Mouse (Mus musculus) stomach, postnatal 0 days (tissue): ENCODE measurements around the gene Tmem37. TPM values are rescaled to one million over a fixed set of nuclear protein-coding genes. Genes with fewer than 3 reads are reported as not detected.

Experiments used
- ATAC-seq: fragments of 200-750 bp; cut with Nextera tagmentation; 2 replicates; pipeline ENCODE4 v1.8.0; 2017; ENCODE audit not compliant: low FRiP score, low TSS enrichment
- DNase-seq: peaks from one replicate; pipeline ENCODE4 v3.0.0-alpha.2; 2016; ENCODE audit warnings: low spot score
- H3K27ac ChIP-seq: fragments of 300-500 bp; sonication (generic); replicated peaks from 2 replicates; pipeline ENCODE4 v1.5.1; 2014; ENCODE audit warnings: mild to moderate bottlenecking, control low read depth
- H3K27me3 ChIP-seq: fragments of 300-500 bp; sonication (generic); 2 replicates; pipeline ENCODE4 v1.6.1; 2014; ENCODE audit warnings: low read length; ENCODE audit not compliant: control insufficient read depth, insufficient read depth
- H3K36me3 ChIP-seq: fragments of 300-500 bp; sonication (generic); 2 replicates; pipeline ENCODE4 v1.6.1; 2014; ENCODE audit warnings: low read length, mixed read lengths; ENCODE audit not compliant: control insufficient read depth, insufficient read depth
- H3K4me1 ChIP-seq: fragments of 300-500 bp; sonication (generic); replicated peaks from 2 replicates; pipeline ENCODE4 v1.6.1; 2014; ENCODE audit warnings: antibody characterized with exemption; ENCODE audit not compliant: control insufficient read depth, insufficient read depth
- H3K4me2 ChIP-seq: fragments of 300-500 bp; sonication (generic); replicated peaks from 2 replicates; pipeline ENCODE4 v1.6.1; 2014; ENCODE audit warnings: low read depth, mild to moderate bottlenecking, control low read depth, moderate library complexity
- H3K4me3 ChIP-seq: fragments of 300-500 bp; sonication (generic); 2 replicates; pipeline ENCODE4 v1.5.1; 2014; ENCODE audit warnings: low read depth, low read length, control low read depth
- H3K9ac ChIP-seq: fragments of 300-500 bp; sonication (generic); 2 replicates; pipeline ENCODE4 v1.6.1; 2014; ENCODE audit warnings: mild to moderate bottlenecking, low read length, control low read depth, mixed read lengths
- H3K9me3 ChIP-seq: fragments of 300-500 bp; sonication (generic); 2 replicates; pipeline ENCODE4 v1.6.1; 2016; ENCODE audit warnings: low read length; ENCODE audit not compliant: control insufficient read depth
- CTCF ChIP-seq: IDR thresholded peaks from 2 replicates; pipeline ENCODE4 v1.5.1; 2016; ENCODE audit warnings: antibody characterized with exemption, low read depth, mild to moderate bottlenecking, moderate library complexity
- EP300 ChIP-seq: optimal IDR thresholded peaks from 2 replicates; pipeline ENCODE3; 2016; ENCODE audit warnings: antibody characterized with exemption
- whole genome bisulfite sequencing: fragments of 180-500 bp; shearing (Covaris S2); extraction: QIAGEN DNeasy Blood & Tissue Kit; methylation state at CpG from one replicate; pipeline ENCODE4 v1.1.7; 2014; 5-methylcytosine and 5-hydroxymethylcytosine counted together
- polyA plus RNA-seq: library from polyadenylated mRNA; unstranded; fragments of >200 nt; fragmentation: Nextera tagmentation; extraction: Ambion mirVana; gene quantifications from 2 replicates; pipeline ENCODE4 v1.2.1, GENCODE M21; 2015

The Tmem37 gene
- polyA plus RNA-seq, 1 experiment from 2014 or later: 8.8 TPM

- Histone ChIP-seq H3K4me1 (peaks cover 5% of the 10 kb centered on the region; the same call in 1 of the 2 replicates), H3K36me3 (peaks cover 7% of the 10 kb centered on the region), H3K27me3 (no peaks in the 10 kb centered on the region), H3K4me2 (peak overlapping the region; percentile 75), H3K27ac (peak overlapping the region; percentile 96), H3K9ac (peak overlapping the region; percentile 74), H3K4me3 (peak overlapping the region; percentile 53), H3K9me3 (no peaks in the 10 kb centered on the region)
- ATAC-seq (peak; percentile 68), DNase-seq (peak; percentile 65)
- TF ChIP-seq CTCF: no peak
- no peak for TF ChIP-seq EP300
- 2% methylated on average over 24 of the region's 24 CpGs for WGBS
Observed at GRCm38 (mm10) chr1:120120141-120120968, 46.5 kb upstream of the Tmem37 start.

GRCm38 (mm10) chr1:120119389-120119788, 45.5 kb upstream of the Tmem37 start:
- Histone ChIP-seq H3K4me1 (peaks cover 5% of the 10 kb centered on the region; the same call in 1 of the 2 replicates), H3K4me2 (peak overlapping the region; percentile 75), H3K9ac (peak overlapping the region; percentile 74; the same call in 1 of the 2 replicates), H3K27ac (0 out of 2 replicates have a peak overlapping the region, but pooled peaks have one; percentile 96), H3K4me3 (peak overlapping the region; percentile 53; the same call in 1 of the 2 replicates), H3K27me3 (no peaks in the 10 kb centered on the region), H3K36me3 (peaks cover 16% of the 10 kb centered on the region), H3K9me3 (no peaks in the 10 kb centered on the region)
- 68% methylated on average over 4 of the region's 4 CpGs for WGBS
- no peak for DNase-seq
- no peak for TF ChIP-seq EP300
- TF ChIP-seq CTCF: no peak
- ATAC-seq: no peak

- Histone ChIP-seq H3K9ac (peak overlapping the region; percentile 31), H3K27ac (no peak overlapping the region), H3K4me3 (no peak overlapping the region), H3K9me3 (no peaks in the 10 kb centered on the region), H3K36me3 (peaks cover 17% of the 10 kb centered on the region), H3K27me3 (no peaks in the 10 kb centered on the region), H3K4me2 (peak overlapping the region; percentile 75), H3K4me1 (peaks cover 5% of the 10 kb centered on the region; the same call in 1 of the 2 replicates)
- TF ChIP-seq EP300: no peak
- TF ChIP-seq CTCF: no peak
- no peak for ATAC-seq
- WGBS: 76% methylated on average over 2 of the region's 2 CpGs
- no peak for DNase-seq
Observed at GRCm38 (mm10) chr1:120118854-120119253, 45.0 kb upstream of the Tmem37 start.

GRCm38 (mm10) chr1:120116106-120116505, 42.2 kb upstream of the Tmem37 start:
- peak; percentile 13; the same call in 1 of the 2 replicates for ATAC-seq

GRCm38 (mm10) chr1:120115671-120116081, 41.8 kb upstream of the Tmem37 start:
- WGBS: 71% methylated on average over 9 of the region's 9 CpGs
- no peaks in the 10 kb centered on the region for H3K9me3 ChIP-seq
- DNase-seq: peak; percentile 32
- peak overlapping the region; percentile 45; the same call in 1 of the 2 replicates for H3K27ac ChIP-seq
- H3K27me3 ChIP-seq: no peaks in the 10 kb centered on the region
- H3K36me3 ChIP-seq: peaks cover 21% of the 10 kb centered on the region
- peaks cover 5% of the 10 kb centered on the region; the same call in 1 of the 2 replicates for H3K4me1 ChIP-seq
- no peak for TF ChIP-seq EP300
- no peak for TF ChIP-seq CTCF
- H3K4me3 ChIP-seq: no peak overlapping the region
- ATAC-seq: no peak; the same call in 1 of the 2 replicates
- no peak overlapping the region for H3K9ac ChIP-seq
- no peak overlapping the region for H3K4me2 ChIP-seq

More at GRCm38 (mm10) chr1:120116106-120116505, 42.2 kb upstream of the Tmem37 start:
- Histone ChIP-seq H3K27ac (peak overlapping the region; percentile 35), H3K36me3 (peaks cover 21% of the 10 kb centered on the region), H3K4me2 (no peak overlapping the region), H3K9ac (no peak overlapping the region), H3K4me1 (peaks cover 5% of the 10 kb centered on the region; the same call in 1 of the 2 replicates), H3K4me3 (no peak overlapping the region), H3K9me3 (no peaks in the 10 kb centered on the region), H3K27me3 (no peaks in the 10 kb centered on the region)
- DNase-seq: peak; percentile 80
- no peak for TF ChIP-seq CTCF
- TF ChIP-seq EP300: no peak
- 78% methylated on average over 11 of the region's 11 CpGs for WGBS
